Mouse (Mus musculus) heart, postnatal 0 days (tissue): ENCODE measurements at regions not wholly inside any gene's neighbourhood (a gene's known extent, or its start where the extent isn't known, plus 50 kb on each side); places are given as distances from the start of the nearest gene placed in this dataset.

Experiments
- CTCF ChIP-seq: IDR thresholded peaks from 2 replicates; pipeline ENCODE4 v1.5.1; 2016; ENCODE audit warnings: antibody characterized with exemption, control low read depth, low read depth
- EP300 ChIP-seq: IDR thresholded peaks from 2 replicates; pipeline ENCODE4 v1.6.1; 2016; ENCODE audit warnings: antibody characterized with exemption, low read depth

DNA sequence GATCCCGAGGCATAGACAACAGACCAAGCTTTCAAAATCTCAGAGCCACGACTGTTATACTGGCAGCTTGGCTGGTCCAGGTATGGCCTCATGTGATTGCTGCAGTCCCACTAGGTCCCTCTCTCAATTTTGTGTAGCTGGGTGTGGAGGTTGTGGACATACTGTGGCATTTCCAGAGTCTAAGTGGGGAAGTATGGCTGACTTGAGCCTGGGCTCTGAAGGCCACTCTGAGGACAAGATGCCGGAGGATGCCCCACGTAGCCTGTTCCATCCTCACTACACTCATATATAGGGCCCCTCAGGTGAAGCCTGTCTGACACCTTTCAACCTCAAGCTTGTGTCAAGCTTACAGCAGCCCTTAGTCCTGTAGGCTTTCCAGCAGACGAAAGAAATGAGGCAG, 78.2 kb upstream of the Adam6b start:
- no peak for TF ChIP-seq CTCF
- no peak for TF ChIP-seq EP300
